Mouse (Mus musculus): Measurements from ENCODE around the gene Tbk1.
A peak's percentile ranks its signal among the peaks of the same experiment; 100 is the strongest.

Tbk1 gene

GRCm38 (mm10) chr10:121587371-121587840, 819 bp upstream of the Tbk1 start:
- DNase-seq (ENCODE audit: low read depth, low spot score) = no peak

- DNase-seq (ENCODE audit: low read depth, low spot score) = peak; percentile 8
These were observed 570 bp downstream of the Tbk1 start for GRCm38 (mm10) chr10:121585791-121586642.

GRCm38 (mm10) chr10:121585056-121585790, 1.4 kb downstream of the Tbk1 start:
- no peak for DNase-seq (ENCODE audit: low read depth, low spot score)

- no peak for DNase-seq (ENCODE audit: low read depth, low spot score)
These were observed 2.6 kb downstream of the Tbk1 start for GRCm38 (mm10) chr10:121584033-121584432.

- DNase-seq (ENCODE audit: low read depth, low spot score) = no peak
These were observed 3.6 kb downstream of the Tbk1 start for GRCm38 (mm10) chr10:121583016-121583415.

GRCm38 (mm10) chr10:121582287-121582686, 4.3 kb downstream of the Tbk1 start:
- no peak for DNase-seq (ENCODE audit: low read depth, low spot score)

- no peak for DNase-seq (ENCODE audit: low read depth, low spot score)
These were observed 5.2 kb downstream of the Tbk1 start for GRCm38 (mm10) chr10:121581405-121581804.

GRCm38 (mm10) chr10:121580381-121580780, 6.2 kb downstream of the Tbk1 start:
- no peak for DNase-seq (ENCODE audit: low read depth, low spot score)

GRCm38 (mm10) chr10:121576372-121576771, 10.2 kb downstream of the Tbk1 start:
- DNase-seq (ENCODE audit: low read depth, low spot score) = no peak

GRCm38 (mm10) chr10:121571511-121572147, 15.0 kb downstream of the Tbk1 start:
- no peak for DNase-seq (ENCODE audit: low read depth, low spot score)

- no peak for DNase-seq (ENCODE audit: low read depth, low spot score)
These were observed 15.6 kb downstream of the Tbk1 start for GRCm38 (mm10) chr10:121571031-121571430.

GRCm38 (mm10) chr10:121569796-121570195, 16.8 kb downstream of the Tbk1 start:
- DNase-seq (ENCODE audit: low read depth, low spot score) = no peak

GRCm38 (mm10) chr10:121569001-121569589, 17.5 kb downstream of the Tbk1 start:
- peak; percentile 61 for DNase-seq (ENCODE audit: low read depth, low spot score)

GRCm38 (mm10) chr10:121568534-121568933, 18.1 kb downstream of the Tbk1 start:
- DNase-seq (ENCODE audit: low read depth, low spot score) = no peak

- no peak for DNase-seq (ENCODE audit: low read depth, low spot score)
These were observed 18.6 kb downstream of the Tbk1 start for GRCm38 (mm10) chr10:121568026-121568425.

GRCm38 (mm10) chr10:121564447-121564846, 22.1 kb downstream of the Tbk1 start:
- DNase-seq (ENCODE audit: low read depth, low spot score) = no peak

GRCm38 (mm10) chr10:121558231-121558630, 28.4 kb downstream of the Tbk1 start:
- no peak for DNase-seq (ENCODE audit: low read depth, low spot score)

GRCm38 (mm10) chr10:121556263-121556662, 30.3 kb downstream of the Tbk1 start:
- no peak for DNase-seq (ENCODE audit: low read depth, low spot score)

GRCm38 (mm10) chr10:121550334-121550733, 36.3 kb downstream of the Tbk1 start:
- DNase-seq (ENCODE audit: low read depth, low spot score) = no peak

- DNase-seq (ENCODE audit: low read depth, low spot score) = no peak
These were observed 36.9 kb downstream of the Tbk1 start for GRCm38 (mm10) chr10:121549670-121550069.

- no peak for DNase-seq (ENCODE audit: low read depth, low spot score)
These were observed 39.4 kb downstream of the Tbk1 start for GRCm38 (mm10) chr10:121547162-121547561.

GRCm38 (mm10) chr10:121543577-121543976, 43.0 kb downstream of the Tbk1 start:
- DNase-seq (ENCODE audit: low read depth, low spot score) = no peak

All from retina, postnatal 7 days (tissue).